Mouse (Mus musculus): ENCODE results near the gene Use1.

- no peak for TF ChIP-seq USF1 (IDR thresholded peaks at IDR 0.05; ENCODE audit: low read depth, low read length)
- TF ChIP-seq CTCF (conservative IDR thresholded peaks at IDR 0.05 in 1 of 2, IDR thresholded peaks at IDR 0.05 in 1 of 2; ENCODE audit: low read depth in 2 of 2, low read length in 2 of 2): no peak
- no peak for TF ChIP-seq POLR2A (IDR thresholded peaks at IDR 0.05; ENCODE audit: low read depth, low read length)
- no peak for TF ChIP-seq JUND (conservative IDR thresholded peaks at IDR 0.05; ENCODE audit: low read depth, low read length)
- TF ChIP-seq MYC (IDR thresholded peaks at IDR 0.05; ENCODE audit: low read depth, low read length): no peak
- TF ChIP-seq ETS1 (conservative IDR thresholded peaks at IDR 0.05; ENCODE audit: low read depth, low read length): no peak
- no peak for TF ChIP-seq BHLHE40 (IDR thresholded peaks at IDR 0.05; ENCODE audit: low read depth, low read length)
- TF ChIP-seq NRF1 (IDR thresholded peaks at IDR 0.05; ENCODE audit: low read depth, low read length): no peak
- TF ChIP-seq MEF2A (IDR thresholded peaks at IDR 0.05; ENCODE audit: borderline replicate concordance, low read depth, low read length): no peak
- no peak for TF ChIP-seq EP300 (IDR thresholded peaks at IDR 0.05; ENCODE audit: low read length)
- TF ChIP-seq MXI1 (IDR thresholded peaks at IDR 0.05; ENCODE audit: low read depth, low read length): no peak
These were observed 6.4 kb downstream of the Use1 start for GRCm38 (mm10) chr8:71373000-71373399.

Measured in CH12.LX (cell line).